Mouse (Mus musculus) MEL (cell line): ENCODE data around the gene Tmem145. TPM values are rescaled to one million over a fixed set of nuclear protein-coding genes. Genes with fewer than 3 reads are reported as not detected.

Experiments
- DNase-seq: peaks from one replicate; pipeline ENCODE4 v3.0.0; 2011; ENCODE audit warnings: low read depth, low spot score
- H3K27ac ChIP-seq: 2 replicates; pipeline ENCODE4 v1.5.1; 2012; ENCODE audit warnings: low read depth, mild to moderate bottlenecking, control low read depth, low read length, moderate library complexity; ENCODE audit not compliant: control insufficient read depth
- H3K27me3 ChIP-seq, 2 experiments: fragments of 150-350 bp in 1 of 2; sonication (generic) in 1 of 2; 2 replicates each; pipeline ENCODE4 v1.6.1; 2012; ENCODE audit warnings: low read length in 2 of 2, mild to moderate bottlenecking in 2 of 2, improper control_type of control experiment in 1 of 2, moderate library complexity in 1 of 2; ENCODE audit not compliant: insufficient read depth in 2 of 2, control insufficient read depth in 1 of 2
- H3K36me3 ChIP-seq, 2 experiments: 2 replicates each; pipeline ENCODE4 v1.6.1; 2012 to 2014; ENCODE audit warnings: low read length in 2 of 2, improper control_type of control experiment in 1 of 2, inconsistent platforms in 1 of 2, mild to moderate bottlenecking in 1 of 2; ENCODE audit not compliant: insufficient read depth in 2 of 2, control insufficient read depth in 1 of 2
- H3K4me1 ChIP-seq, 2 experiments: fragments of 150-350 bp in 1 of 2; sonication (generic) in 1 of 2; 2 replicates each; pipeline ENCODE4 v1.6.1; 2012; ENCODE audit warnings: low read length in 2 of 2, improper control_type of control experiment in 1 of 2, mild to moderate bottlenecking in 1 of 2; ENCODE audit not compliant: insufficient read depth in 2 of 2, control insufficient read depth in 1 of 2
- H3K4me3 ChIP-seq, 2 experiments: fragments of 150-350 bp in 1 of 2; sonication (generic) in 1 of 2; 2 replicates each; pipeline ENCODE4 v1.5.1; 2012; ENCODE audit warnings: low read depth in 2 of 2, low read length in 2 of 2, mild to moderate bottlenecking in 2 of 2, moderate library complexity in 2 of 2, control low read depth in 1 of 2, improper control_type of control experiment in 1 of 2; ENCODE audit not compliant: control insufficient read depth in 1 of 2, insufficient read depth in 1 of 2
- H3K79me2 ChIP-seq: 2 replicates; pipeline ENCODE4 v1.6.1; 2012; ENCODE audit warnings: mild to moderate bottlenecking, low read length, moderate library complexity; ENCODE audit not compliant: control insufficient read depth, poor library complexity, insufficient read depth
- H3K9ac ChIP-seq: 2 replicates; pipeline ENCODE4 v1.6.1; 2012; ENCODE audit warnings: low read depth, mild to moderate bottlenecking, control low read depth, low read length, moderate library complexity; ENCODE audit not compliant: control insufficient read depth, poor library complexity, severe bottlenecking
- H3K9me3 ChIP-seq: fragments of 150-350 bp; sonication (generic); replicated peaks from 2 replicates; pipeline ENCODE4 v1.6.1; 2012; ENCODE audit warnings: mild to moderate bottlenecking, low read length, improper control_type of control experiment, moderate library complexity; ENCODE audit not compliant: insufficient read depth
- BHLHE40 ChIP-seq: IDR thresholded peaks from 2 replicates; pipeline ENCODE4 v1.6.1; 2012; ENCODE audit warnings: low read depth, mild to moderate bottlenecking, inconsistent platforms, low read length, improper control_type of control experiment, borderline replicate concordance
- CHD1 ChIP-seq: IDR thresholded peaks from 2 replicates; pipeline ENCODE4 v1.6.1; 2012; ENCODE audit warnings: low read depth, mild to moderate bottlenecking, inconsistent platforms, low read length, improper control_type of control experiment
- CHD2 ChIP-seq: IDR thresholded peaks from 2 replicates; pipeline ENCODE4 v1.6.1; 2011; ENCODE audit warnings: low read length, improper control_type of control experiment
- CTCF ChIP-seq, 3 experiments: IDR thresholded peaks in 2 of 3; conservative IDR thresholded peaks in 1 of 3; 2 replicates each; pipeline ENCODE4 v1.5.1; 2011 to 2012; ENCODE audit warnings: low read length in 3 of 3, low read depth in 2 of 3, mild to moderate bottlenecking in 2 of 3, improper control_type of control experiment in 1 of 3, inconsistent platforms in 1 of 3, mixed read lengths in 1 of 3, moderate library complexity in 1 of 3; ENCODE audit not compliant: control insufficient read depth in 1 of 3, insufficient read depth in 1 of 3, poor library complexity in 1 of 3, severe bottlenecking in 1 of 3
- E2F4 ChIP-seq: IDR thresholded peaks from 2 replicates; pipeline ENCODE4 v1.6.1; 2011; ENCODE audit warnings: low read depth, low read length, improper control_type of control experiment, borderline replicate concordance
- ELF1 ChIP-seq: IDR thresholded peaks from 2 replicates; pipeline ENCODE4 v1.6.1; 2014; ENCODE audit warnings: low read depth, mild to moderate bottlenecking, inconsistent platforms, low read length, improper control_type of control experiment, moderate library complexity
- ETS1 ChIP-seq: IDR thresholded peaks from 2 replicates; pipeline ENCODE4 v1.6.1; 2012; ENCODE audit warnings: low read depth, mild to moderate bottlenecking, inconsistent platforms, low read length, improper control_type of control experiment, moderate library complexity
- GABPA ChIP-seq: IDR thresholded peaks from 2 replicates; pipeline ENCODE4 v1.6.1; 2012; ENCODE audit warnings: low read depth, mild to moderate bottlenecking, inconsistent platforms, low read length, improper control_type of control experiment, moderate library complexity
- GATA1 ChIP-seq: IDR thresholded peaks from 2 replicates; pipeline ENCODE4 v1.6.1; 2011; ENCODE audit warnings: low read depth, low read length, improper control_type of control experiment
- HCFC1 ChIP-seq: IDR thresholded peaks from 2 replicates; pipeline ENCODE4 v1.6.1; 2012; ENCODE audit warnings: low read depth, mild to moderate bottlenecking, inconsistent platforms, low read length, improper control_type of control experiment, moderate library complexity
- JUND ChIP-seq: IDR thresholded peaks from 2 replicates; pipeline ENCODE4 v1.6.1; 2011; ENCODE audit warnings: low read depth, mild to moderate bottlenecking, improper control_type of control experiment, low read length
- KAT2A ChIP-seq: conservative IDR thresholded peaks from 2 replicates; pipeline ENCODE4 v1.6.1; 2012; ENCODE audit warnings: low read depth, low read length, improper control_type of control experiment, inconsistent platforms
- MAX ChIP-seq: IDR thresholded peaks from 2 replicates; pipeline ENCODE4 v1.6.1; 2011; ENCODE audit warnings: low read length, improper control_type of control experiment
- MAZ ChIP-seq: IDR thresholded peaks from 2 replicates; pipeline ENCODE4 v1.6.1; 2012; ENCODE audit warnings: low read depth, mild to moderate bottlenecking, inconsistent platforms, low read length, improper control_type of control experiment
- MEF2A ChIP-seq: IDR thresholded peaks from 2 replicates; pipeline ENCODE4 v1.6.1; 2014; ENCODE audit warnings: low read depth, mild to moderate bottlenecking, inconsistent platforms, low read length, improper control_type of control experiment; ENCODE audit not compliant: poor library complexity, insufficient replicate concordance, severe bottlenecking; ENCODE audit errors: extremely low read depth
- MXI1 ChIP-seq: IDR thresholded peaks from 2 replicates; pipeline ENCODE4 v1.6.1; 2011; ENCODE audit warnings: mild to moderate bottlenecking, low read depth, low read length, improper control_type of control experiment
- MYB ChIP-seq: IDR thresholded peaks from 2 replicates; pipeline ENCODE4 v1.6.1; 2011; ENCODE audit warnings: mild to moderate bottlenecking, low read depth, low read length, improper control_type of control experiment
- MYC ChIP-seq: IDR thresholded peaks from 2 replicates; pipeline ENCODE4 v1.6.1; 2011; ENCODE audit warnings: low read depth, mild to moderate bottlenecking, low read length, improper control_type of control experiment, moderate library complexity
- NELFE ChIP-seq: IDR thresholded peaks from 2 replicates; pipeline ENCODE4 v1.6.1; 2011; ENCODE audit warnings: low read depth, low read length, improper control_type of control experiment
- NRF1 ChIP-seq: IDR thresholded peaks from 2 replicates; pipeline ENCODE4 v1.6.1; 2014; ENCODE audit warnings: low read depth, mild to moderate bottlenecking, inconsistent platforms, low read length, improper control_type of control experiment, moderate library complexity; ENCODE audit not compliant: poor library complexity, insufficient read depth, severe bottlenecking
- POLR2A ChIP-seq, 2 experiments: IDR thresholded peaks; 2 replicates each; pipeline ENCODE4 v1.6.1; 2011 to 2012; ENCODE audit warnings: low read length in 2 of 2, mild to moderate bottlenecking in 2 of 2, control low read depth in 1 of 2, improper control_type of control experiment in 1 of 2, low read depth in 1 of 2, moderate library complexity in 1 of 2; ENCODE audit not compliant: control insufficient read depth in 1 of 2, insufficient read depth in 1 of 2, poor library complexity in 1 of 2
- POLR2AphosphoS2 ChIP-seq: IDR thresholded peaks from 2 replicates; pipeline ENCODE4 v1.6.1; 2011; ENCODE audit warnings: low read length, improper control_type of control experiment
- POLR2AphosphoS5 ChIP-seq: IDR thresholded peaks from 2 replicates; pipeline ENCODE4 v1.6.1; 2012; ENCODE audit warnings: low read depth, borderline replicate concordance, mild to moderate bottlenecking, inconsistent platforms, low read length, moderate library complexity, mixed read lengths
- RAD21 ChIP-seq: IDR thresholded peaks from 2 replicates; pipeline ENCODE4 v1.6.1; 2011; ENCODE audit warnings: mild to moderate bottlenecking, low read depth, low read length, improper control_type of control experiment
- RCOR1 ChIP-seq: IDR thresholded peaks from 2 replicates; pipeline ENCODE4 v1.6.1; 2012; ENCODE audit warnings: low read depth, mild to moderate bottlenecking, inconsistent platforms, low read length, improper control_type of control experiment
- SIN3A ChIP-seq: IDR thresholded peaks from 2 replicates; pipeline ENCODE4 v1.6.1; 2012; ENCODE audit warnings: low read length, improper control_type of control experiment, inconsistent platforms
- SMC3 ChIP-seq: IDR thresholded peaks from 2 replicates; pipeline ENCODE4 v1.6.1; 2011; ENCODE audit warnings: low read depth, low read length, improper control_type of control experiment
- TAL1 ChIP-seq: IDR thresholded peaks from 2 replicates; pipeline ENCODE4 v1.6.1; 2012; ENCODE audit warnings: mild to moderate bottlenecking, inconsistent platforms, low read length, moderate library complexity, mixed read lengths
- TBP ChIP-seq: IDR thresholded peaks from 2 replicates; pipeline ENCODE4 v1.8.0; 2011; ENCODE audit warnings: low read depth, low read length, improper control_type of control experiment
- TCF12 ChIP-seq: IDR thresholded peaks from 2 replicates; pipeline ENCODE4 v1.6.1; 2014; ENCODE audit warnings: low read depth, mild to moderate bottlenecking, inconsistent platforms, low read length, improper control_type of control experiment, moderate library complexity
- UBTF ChIP-seq: IDR thresholded peaks from 2 replicates; pipeline ENCODE4 v1.6.1; 2012; ENCODE audit warnings: low read depth, mild to moderate bottlenecking, inconsistent platforms, low read length, improper control_type of control experiment, moderate library complexity, borderline replicate concordance; ENCODE audit not compliant: insufficient read depth
- USF1 ChIP-seq: IDR thresholded peaks from 2 replicates; pipeline ENCODE4 v1.6.1; 2014; ENCODE audit warnings: low read depth, mild to moderate bottlenecking, inconsistent platforms, low read length, improper control_type of control experiment, moderate library complexity
- USF2 ChIP-seq, 2 experiments: IDR thresholded peaks; 2 replicates each; pipeline ENCODE4 v1.6.1; 2011 to 2012; ENCODE audit warnings: improper control_type of control experiment in 2 of 2, low read length in 2 of 2, borderline replicate concordance in 1 of 2, inconsistent platforms in 1 of 2, low read depth in 1 of 2, mild to moderate bottlenecking in 1 of 2; ENCODE audit not compliant: insufficient read depth in 1 of 2
- ZC3H11A ChIP-seq: IDR thresholded peaks from 2 replicates; pipeline ENCODE4 v1.6.1; 2012; ENCODE audit warnings: low read depth, mild to moderate bottlenecking, inconsistent platforms, low read length, improper control_type of control experiment
- ZKSCAN1 ChIP-seq: IDR thresholded peaks from 2 replicates; pipeline ENCODE4 v1.6.1; 2012; ENCODE audit warnings: low read depth, mild to moderate bottlenecking, inconsistent platforms, low read length, improper control_type of control experiment, moderate library complexity
- ZMIZ1 ChIP-seq: IDR thresholded peaks from 2 replicates; pipeline ENCODE4 v1.6.1; 2012; ENCODE audit warnings: low read depth, mild to moderate bottlenecking, inconsistent platforms, low read length, improper control_type of control experiment, moderate library complexity
- ZNF384 ChIP-seq: IDR thresholded peaks from 2 replicates; pipeline ENCODE4 v1.6.1; 2012; ENCODE audit warnings: low read depth, mild to moderate bottlenecking, inconsistent platforms, low read length, improper control_type of control experiment
- polyA plus RNA-seq, 2 experiments: library from polyadenylated mRNA; stranded (reverse) in 1 of 2; unstranded in 1 of 2; fragments of >175 nt in 1 of 2; fragments of >200 nt in 1 of 2; gene quantifications; 2 replicates each; pipeline versions ENCODE4 v1.2.1 to v1.2.4; 2012; ENCODE audit warnings: low replicate concordance in 2 of 2, low read depth in 1 of 2; ENCODE audit not compliant: insufficient read length in 2 of 2, insufficient read depth in 1 of 2, missing spikeins in 1 of 2
- total RNA-seq: library from RNA; depleted of rRNA; stranded (reverse); fragments of 300-350 nt; gene quantifications from 2 replicates; pipeline ENCODE4 v1.2.3, GENCODE M21; 2012

The Tmem145 gene
- total and polyA plus RNA-seq, 3 experiments, result not detected

- Histone ChIP-seq H3K4me1 (peaks cover 9 to 26% of the 10 kb centered on the region in 2 experiments), H3K9ac (peak overlapping the region; percentile 80), H3K27ac (peak overlapping the region; percentile 86), H3K9me3 (no peaks in the 10 kb centered on the region), H3K79me2 (peaks cover 32% of the 10 kb centered on the region), H3K27me3 (no peaks in the 10 kb centered on the region), H3K36me3 (peaks cover 21 to 22% of the 10 kb centered on the region in 2 experiments), H3K4me3 (peak overlapping the region; percentile 85 to 91)
- DNase-seq, result peak; percentile 87
- no peak for TF ChIP-seq BHLHE40
- TF ChIP-seq SIN3A, result peak; percentile 89
- TF ChIP-seq RAD21, result no peak
- TF ChIP-seq ZMIZ1, result peak; percentile 51
- peak; percentile 41; the same call in 1 of the 2 replicates for TF ChIP-seq MAX
- no peak for TF ChIP-seq NRF1
- TF ChIP-seq GABPA, result no peak
- 0 out of 2 replicates have a peak, but pooled peaks have one; percentile 38 for TF ChIP-seq MEF2A
- TF ChIP-seq CTCF (IDR thresholded peaks at IDR 0.05 in 2 of 3, conservative IDR thresholded peaks at IDR 0.05 in 1 of 3; ENCODE audit: control insufficient read depth in 1 of 3, insufficient read depth in 1 of 3, low read depth in 2 of 3, low read length in 3 of 3, poor library complexity in 1 of 3, severe bottlenecking in 1 of 3), result no peak
- TF ChIP-seq SMC3, result 0 out of 2 replicates have a peak, but pooled peaks have one; percentile 16
- TF ChIP-seq UBTF, result peak; percentile 90
- TF ChIP-seq USF1, result no peak; the same call in 1 of the 2 replicates
- TF ChIP-seq CHD2, result no peak
- TF ChIP-seq TAL1, result peak; percentile 22; the same call in 1 of the 2 replicates
- TF ChIP-seq TBP, result peak; percentile 79
- 0 out of 2 replicates have a peak, but pooled peaks have one; percentile 49 for TF ChIP-seq ELF1
- 0 out of 2 replicates have a peak, but pooled peaks have one; percentile 16 for TF ChIP-seq KAT2A
- TF ChIP-seq RCOR1, result peak; percentile 79
- TF ChIP-seq MAZ, result peak; percentile 90; the same call in 1 of the 2 replicates
- no peak for TF ChIP-seq ZKSCAN1
- peak; percentile 72 for TF ChIP-seq NELFE
- TF ChIP-seq POLR2AphosphoS2, result peak; percentile 81
- no peak for TF ChIP-seq ZC3H11A
- TF ChIP-seq HCFC1, result peak; percentile 62
- 0 out of 2 replicates have a peak, but pooled peaks have one; percentile 34 for TF ChIP-seq JUND
- TF ChIP-seq POLR2A (IDR thresholded peaks at IDR 0.05; ENCODE audit: control insufficient read depth in 1 of 2, insufficient read depth in 1 of 2, low read depth in 1 of 2, low read length in 2 of 2, poor library complexity in 1 of 2), result peak; percentile 9 to 67; a peak in 2 of 4 replicates
- peak; percentile 88 for TF ChIP-seq MXI1
- TF ChIP-seq GATA1, result peak; percentile 77
- TF ChIP-seq MYB, result no peak
- no peak for TF ChIP-seq E2F4
- peak; percentile 69; the same call in 1 of the 2 replicates for TF ChIP-seq TCF12
- TF ChIP-seq MYC, result peak; percentile 63; the same call in 1 of the 2 replicates
- no peak for TF ChIP-seq CHD1
- TF ChIP-seq POLR2AphosphoS5, result no peak
- peak; percentile 73 for TF ChIP-seq ETS1
- TF ChIP-seq USF2 (IDR thresholded peaks at IDR 0.05; ENCODE audit: borderline replicate concordance in 1 of 2, insufficient read depth in 1 of 2, low read depth in 1 of 2, low read length in 2 of 2), result no peak
- no peak for TF ChIP-seq ZNF384
Observed at GRCm38 (mm10) chr7:25283637-25284036, 22.3 kb upstream of the Tmem145 start.
